Mouse (Mus musculus): ENCODE measurements around the gene Slc17a4. TPM values are rescaled to one million over a fixed set of nuclear protein-coding genes. Genes with fewer than 3 reads are reported as not detected.

Gene Slc17a4
- total RNA-seq, 1 experiment = not detected

DNA sequence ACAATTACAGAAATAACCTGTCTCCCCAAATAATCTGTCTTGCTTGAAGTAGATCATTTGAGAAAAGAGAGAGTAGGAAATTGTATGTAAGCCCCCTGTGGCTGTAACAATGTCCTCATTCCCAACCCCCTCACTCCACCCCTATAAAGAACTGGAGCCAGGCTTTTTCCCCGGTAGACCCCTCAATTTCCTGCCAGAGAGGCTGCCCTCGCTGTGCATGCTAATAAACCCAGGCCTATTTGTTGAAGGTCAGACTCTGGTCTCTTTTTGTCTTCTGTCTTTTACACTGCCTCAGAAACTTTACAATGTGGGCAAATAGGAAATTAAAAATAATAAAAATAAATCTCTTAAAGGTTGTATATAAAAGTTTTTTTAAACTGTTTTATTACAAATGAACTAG, 31.4 kb upstream of the Slc17a4 start:
- H3K9ac ChIP-seq (ENCODE audit: insufficient read depth, low read depth, low read length, poor library complexity, severe bottlenecking) = no peak overlapping the region
- no peak for DNase-seq (ENCODE audit: low read depth, low spot score)
- no peaks in the 10 kb centered on the region for H3K36me3 ChIP-seq (ENCODE audit: control insufficient read depth, insufficient read depth, low read length, poor library complexity, severe bottlenecking)
- no peaks in the 10 kb centered on the region for H3K4me1 ChIP-seq (ENCODE audit: control insufficient read depth in 2 of 2, insufficient read depth in 2 of 2, low read length in 2 of 2, poor library complexity in 1 of 2)
- H3K9me3 ChIP-seq (ENCODE audit: control insufficient read depth, insufficient read depth, low read depth, low read length) = no peaks in the 10 kb centered on the region
- no peak for TF ChIP-seq ZC3H11A (IDR thresholded peaks at IDR 0.05; ENCODE audit: borderline replicate concordance, low read depth, low read length)
- TF ChIP-seq HCFC1 (IDR thresholded peaks at IDR 0.05; ENCODE audit: borderline replicate concordance, insufficient read depth, low read length) = no peak
- TF ChIP-seq MAFK (IDR thresholded peaks at IDR 0.05; ENCODE audit: insufficient read depth, low read depth, low read length) = no peak
- TF ChIP-seq ZNF384 (IDR thresholded peaks at IDR 0.05; ENCODE audit: low read depth, low read length) = no peak
- TF ChIP-seq CHD2 (IDR thresholded peaks at IDR 0.05; ENCODE audit: low read depth, low read length) = no peak
- in situ Hi-C loops (cut with MboI; ENCODE audit: low sequenced_read_pairs in 2 of 2, unreplicated experiment in 2 of 2) = no loop called here
- no peak overlapping the region for H3K4me3 ChIP-seq (ENCODE audit: insufficient read depth in 1 of 2, low read depth in 1 of 2, low read length in 2 of 2, poor library complexity in 1 of 2, severe bottlenecking in 1 of 2)
- no peak overlapping the region for H3K27ac ChIP-seq (ENCODE audit: insufficient read depth, low read depth, low read length, poor library complexity, severe bottlenecking)

DNA sequence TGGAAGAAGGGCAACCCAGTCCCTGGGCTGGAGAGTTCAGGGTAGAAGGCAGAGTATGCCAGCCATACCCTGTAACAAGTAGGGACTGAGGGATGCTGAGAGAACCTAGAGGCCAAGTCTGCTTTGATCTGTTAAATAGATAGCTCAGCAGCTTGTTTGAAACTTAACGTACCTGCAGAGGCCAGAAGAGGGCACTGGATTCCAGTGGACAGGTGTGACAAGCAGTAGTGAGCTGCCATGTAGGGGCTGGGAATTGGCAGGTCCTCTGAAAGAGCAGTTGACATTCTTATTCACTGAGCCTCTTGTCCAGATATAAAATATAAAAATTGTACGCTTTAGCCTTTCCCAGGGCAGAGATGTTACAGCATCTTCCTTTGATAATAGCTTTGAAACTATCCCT, 28.1 kb upstream of the Slc17a4 start:
- DNase-seq (ENCODE audit: low read depth, low spot score) = no peak
- H3K36me3 ChIP-seq (ENCODE audit: control insufficient read depth, insufficient read depth, low read length, poor library complexity, severe bottlenecking) = no peaks in the 10 kb centered on the region
- no peak overlapping the region for H3K27ac ChIP-seq (ENCODE audit: insufficient read depth, low read depth, low read length, poor library complexity, severe bottlenecking)
- H3K9me3 ChIP-seq (ENCODE audit: control insufficient read depth, insufficient read depth, low read depth, low read length) = no peaks in the 10 kb centered on the region
- no peaks in the 10 kb centered on the region for H3K4me1 ChIP-seq (ENCODE audit: control insufficient read depth in 2 of 2, insufficient read depth in 2 of 2, low read length in 2 of 2, poor library complexity in 1 of 2)
- in situ Hi-C loops (cut with MboI; ENCODE audit: low sequenced_read_pairs in 2 of 2, unreplicated experiment in 2 of 2) = no loop called here
- no peak overlapping the region for H3K9ac ChIP-seq (ENCODE audit: insufficient read depth, low read depth, low read length, poor library complexity, severe bottlenecking)
- no peak overlapping the region for H3K4me3 ChIP-seq (ENCODE audit: insufficient read depth in 1 of 2, low read depth in 1 of 2, low read length in 2 of 2, poor library complexity in 1 of 2, severe bottlenecking in 1 of 2)
- TF ChIP-seq MAFK (IDR thresholded peaks at IDR 0.05; ENCODE audit: insufficient read depth, low read depth, low read length) (0 out of 2 replicates have a peak, but pooled peaks have one; percentile 24), ZNF384 (IDR thresholded peaks at IDR 0.05; ENCODE audit: low read depth, low read length) (no peak), ZC3H11A (IDR thresholded peaks at IDR 0.05; ENCODE audit: borderline replicate concordance, low read depth, low read length) (peak; percentile 56; the same call in 1 of the 2 replicates)

DNA sequence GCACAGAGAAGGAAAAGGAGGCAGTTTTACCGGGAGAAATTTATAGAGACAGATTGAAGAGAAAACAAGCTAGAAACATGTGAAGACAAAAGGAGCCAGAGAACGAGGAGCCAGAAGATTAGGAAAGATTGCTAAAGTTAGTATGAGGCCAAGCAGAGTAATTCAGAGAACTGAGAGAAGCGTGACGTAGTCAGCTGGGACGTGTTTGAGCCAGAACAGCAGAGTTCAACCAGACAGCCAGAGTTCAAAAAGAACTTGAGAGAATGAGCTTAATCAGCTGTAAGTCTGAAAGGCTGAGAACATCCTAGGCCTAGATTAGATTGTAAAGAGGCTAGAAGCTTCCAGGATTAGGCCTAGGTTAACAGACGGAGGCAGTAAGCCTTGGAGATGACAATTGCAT, 25.5 kb upstream of the Slc17a4 start:
- no peak overlapping the region for H3K27ac ChIP-seq (ENCODE audit: insufficient read depth, low read depth, low read length, poor library complexity, severe bottlenecking)

DNA sequence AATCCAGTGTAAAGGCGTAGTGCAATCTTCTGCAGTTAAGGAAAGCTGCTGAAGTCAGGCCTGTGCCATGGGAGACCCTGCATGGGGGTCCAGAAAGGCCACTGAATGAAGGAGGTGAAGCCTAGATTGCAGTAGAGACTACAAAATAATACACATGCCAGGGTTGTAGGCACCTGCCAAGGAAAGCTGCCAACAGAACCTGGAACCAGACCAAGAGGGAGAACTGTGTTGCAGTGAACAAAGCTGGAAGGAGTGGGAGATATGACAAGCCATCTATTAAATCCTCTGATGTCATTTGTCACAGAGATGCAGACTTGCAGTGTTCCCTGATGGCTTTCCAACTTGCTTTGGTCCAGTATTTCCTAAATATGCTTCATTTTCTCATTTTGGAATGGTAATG, 23.9 kb upstream of the Slc17a4 start:
- in situ Hi-C loops (cut with MboI; ENCODE audit: low sequenced_read_pairs in 2 of 2, unreplicated experiment in 2 of 2) = no loop called here
- Histone ChIP-seq H3K4me1 (ENCODE audit: control insufficient read depth in 2 of 2, insufficient read depth in 2 of 2, low read length in 2 of 2, poor library complexity in 1 of 2) (peaks cover 0 to 6% of the 10 kb centered on the region in 2 experiments; a peak in 1 of 4 replicates), H3K9me3 (ENCODE audit: control insufficient read depth, insufficient read depth, low read depth, low read length) (no peaks in the 10 kb centered on the region), H3K27ac (ENCODE audit: insufficient read depth, low read depth, low read length, poor library complexity, severe bottlenecking) (no peak overlapping the region), H3K4me3 (ENCODE audit: insufficient read depth in 1 of 2, low read depth in 1 of 2, low read length in 2 of 2, poor library complexity in 1 of 2, severe bottlenecking in 1 of 2) (no peak overlapping the region), H3K36me3 (ENCODE audit: control insufficient read depth, insufficient read depth, low read length, poor library complexity, severe bottlenecking) (no peaks in the 10 kb centered on the region), H3K9ac (ENCODE audit: insufficient read depth, low read depth, low read length, poor library complexity, severe bottlenecking) (no peak overlapping the region)
- TF ChIP-seq CHD2 (IDR thresholded peaks at IDR 0.05; ENCODE audit: low read depth, low read length) = no peak
- TF ChIP-seq ZNF384 (IDR thresholded peaks at IDR 0.05; ENCODE audit: low read depth, low read length) = no peak
- DNase-seq (ENCODE audit: low read depth, low spot score) = no peak

More for the DNA sequence above, 25.5 kb upstream of the Slc17a4 start:
- Histone ChIP-seq H3K9ac (ENCODE audit: insufficient read depth, low read depth, low read length, poor library complexity, severe bottlenecking) (no peak overlapping the region), H3K9me3 (ENCODE audit: control insufficient read depth, insufficient read depth, low read depth, low read length) (no peaks in the 10 kb centered on the region), H3K4me3 (ENCODE audit: insufficient read depth in 1 of 2, low read depth in 1 of 2, low read length in 2 of 2, poor library complexity in 1 of 2, severe bottlenecking in 1 of 2) (no peak overlapping the region), H3K4me1 (ENCODE audit: control insufficient read depth in 2 of 2, insufficient read depth in 2 of 2, low read length in 2 of 2, poor library complexity in 1 of 2) (no peaks in the 10 kb centered on the region), H3K36me3 (ENCODE audit: control insufficient read depth, insufficient read depth, low read length, poor library complexity, severe bottlenecking) (no peaks in the 10 kb centered on the region)
- TF ChIP-seq CHD2 (IDR thresholded peaks at IDR 0.05; ENCODE audit: low read depth, low read length) = no peak
- TF ChIP-seq HCFC1 (IDR thresholded peaks at IDR 0.05; ENCODE audit: borderline replicate concordance, insufficient read depth, low read length) = no peak
- no peak for TF ChIP-seq ZC3H11A (IDR thresholded peaks at IDR 0.05; ENCODE audit: borderline replicate concordance, low read depth, low read length)
- no peak for TF ChIP-seq ZNF384 (IDR thresholded peaks at IDR 0.05; ENCODE audit: low read depth, low read length)
- no peak for TF ChIP-seq MAFK (IDR thresholded peaks at IDR 0.05; ENCODE audit: insufficient read depth, low read depth, low read length)
- in situ Hi-C loops (cut with MboI; ENCODE audit: low sequenced_read_pairs in 2 of 2, unreplicated experiment in 2 of 2) = no loop called here
- DNase-seq (ENCODE audit: low read depth, low spot score) = no peak

DNA sequence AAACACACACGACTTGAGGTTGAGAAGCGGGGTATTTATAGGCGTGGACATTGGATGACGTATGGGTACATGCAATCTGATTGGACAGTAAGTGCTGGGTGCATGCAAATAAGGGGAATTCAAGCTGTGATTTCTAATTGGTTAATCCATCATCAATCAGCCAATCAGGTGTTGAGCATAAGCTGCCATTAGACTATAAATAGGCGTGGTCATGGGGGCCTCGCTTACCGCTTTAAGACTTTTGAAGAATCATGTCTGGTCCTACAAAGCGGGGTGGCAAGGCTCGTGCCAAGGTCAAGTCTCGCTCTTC, 19.4 kb upstream of the Slc17a4 start, which contains the start of gene Hist1h2aa:
Gene Hist1h2aa (plus strand): TSS at position 252 of the 310 bp plus-strand sequence.
- Histone ChIP-seq H3K9ac (ENCODE audit: insufficient read depth, low read depth, low read length, poor library complexity, severe bottlenecking) (no peak within 1 kb of the TSS), H3K9me3 (ENCODE audit: control insufficient read depth, insufficient read depth, low read depth, low read length) (no peaks in the 10 kb centered on the region), H3K4me3 (ENCODE audit: insufficient read depth in 1 of 2, low read depth in 1 of 2, low read length in 2 of 2, poor library complexity in 1 of 2, severe bottlenecking in 1 of 2) (peak within 1 kb of the TSS; percentile 3 to 47; a peak in 2 of 4 replicates), H3K4me1 (ENCODE audit: control insufficient read depth in 2 of 2, insufficient read depth in 2 of 2, low read length in 2 of 2, poor library complexity in 1 of 2) (peaks cover 0 to 6% of the 10 kb centered on the region in 2 experiments; a peak in 1 of 4 replicates), H3K27ac (ENCODE audit: insufficient read depth, low read depth, low read length, poor library complexity, severe bottlenecking) (no peak within 1 kb of the TSS), H3K36me3 (ENCODE audit: control insufficient read depth, insufficient read depth, low read length, poor library complexity, severe bottlenecking) (no peaks in the 10 kb centered on the region)
- peak; percentile 72; the same call in 1 of the 2 replicates for TF ChIP-seq CHD2 (IDR thresholded peaks at IDR 0.05; ENCODE audit: low read depth, low read length)
- no peak for TF ChIP-seq ZC3H11A (IDR thresholded peaks at IDR 0.05; ENCODE audit: borderline replicate concordance, low read depth, low read length)
- no peak for TF ChIP-seq MAFK (IDR thresholded peaks at IDR 0.05; ENCODE audit: insufficient read depth, low read depth, low read length)
- in situ Hi-C loops (cut with MboI; ENCODE audit: low sequenced_read_pairs in 2 of 2, unreplicated experiment in 2 of 2) = no loop called here
- DNase-seq (ENCODE audit: low read depth, low spot score) = peak; percentile 59
